Mouse (Mus musculus): ENCODE measurements around the gene Gm43302.
"Not testable (repeated sequence)": the region's sequence is repeated elsewhere in the genome, so short reads cannot be mapped to it uniquely, and the experiment has no call there.

DNA sequence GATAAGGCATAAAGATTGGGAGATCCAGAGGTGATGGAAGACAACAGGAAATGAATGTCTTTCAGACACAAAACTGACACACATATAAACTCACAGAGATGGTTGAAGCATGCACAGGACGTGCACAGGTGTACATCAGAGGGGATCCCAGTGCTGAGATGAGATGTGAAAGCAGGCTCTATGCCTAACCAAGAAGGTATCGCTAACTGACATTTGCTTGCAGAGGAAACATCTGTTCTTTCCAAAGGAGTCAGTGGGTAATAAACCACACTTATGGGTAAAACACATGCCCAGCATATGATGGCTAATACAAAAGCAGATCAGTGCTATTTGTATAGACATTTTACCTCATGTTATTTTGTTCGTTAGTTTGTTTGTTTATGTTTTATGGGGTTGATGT lies 84.5 kb downstream of the Gm43302 start:
- not testable (repeated sequence) for TF ChIP-seq CTCF (IDR thresholded peaks at IDR 0.05; ENCODE audit: low read depth, low read length); POLR2A (IDR thresholded peaks at IDR 0.05; ENCODE audit: borderline replicate concordance, low read depth, low read length)
